8 mouse cellular contexts compared by ENCODE assay signal in genomic region chr10:52022413-52023212, GRCm38 (mm10). TPM values are rescaled to one million over a fixed set of nuclear protein-coding genes. Genes with fewer than 3 reads are reported as not detected.
DNase-seq lines count a peak whose midpoint lies in the region; ATAC-seq and TF ChIP-seq lines count a peak whose summit lies in the region.

Gene Vgll2 (plus strand): TSS chr10:52022502.

- under 1% methylated on average over 57 of the region's 60 CpGs for WGBS in embryonic facial prominence, embryonic 15.5 days
- WGBS in hindbrain, embryonic 11.5 days = under 1% methylated on average over 49 of the region's 60 CpGs
- WGBS in limb, embryonic 12.5 days = under 1% methylated on average over 60 of the region's 60 CpGs

- H3K27me3 ChIP-seq in megakaryocyte, embryonic 14.5 days (replicated peaks) = peaks cover 73% of the 10 kb centered on the region
- H3K27me3 ChIP-seq in embryonic facial prominence, embryonic 15.5 days = peaks cover 76% of the 10 kb centered on the region
- peaks cover 58% of the 10 kb centered on the region for H3K27me3 ChIP-seq in hindbrain, embryonic 11.5 days (ENCODE audit: control insufficient read depth, insufficient read depth, low read length)
- peaks cover 86% of the 10 kb centered on the region for H3K27me3 ChIP-seq in limb, embryonic 12.5 days
- H3K27me3 ChIP-seq in myocyte (ENCODE audit: control insufficient read depth, insufficient read depth, insufficient read length) = no peaks in the 10 kb centered on the region

- H3K27ac ChIP-seq in embryonic facial prominence, embryonic 15.5 days (replicated peaks) = no peak within 1 kb of the TSS
- H3K27ac ChIP-seq in hindbrain, embryonic 11.5 days (ENCODE audit: low read depth, low read length) = no peak within 1 kb of the TSS
- no peak within 1 kb of the TSS for H3K27ac ChIP-seq in limb, embryonic 12.5 days

- H3K4me2 ChIP-seq in embryonic facial prominence, embryonic 15.5 days (replicated peaks) = peak within 1 kb of the TSS; percentile 93
- H3K4me2 ChIP-seq in hindbrain, embryonic 11.5 days (replicated peaks; ENCODE audit: low read depth, low read length) = peak within 1 kb of the TSS; percentile 93
- peak within 1 kb of the TSS; percentile 87 for H3K4me2 ChIP-seq in limb, embryonic 12.5 days
- peak within 1 kb of the TSS; percentile 79 for H3K4me2 ChIP-seq in myocyte (ENCODE audit: low read depth)

- H3K79me2 ChIP-seq in myocyte (ENCODE audit: control insufficient read depth, insufficient read depth) = no peaks in the 10 kb centered on the region

- no peak within 1 kb of the TSS for H3K9ac ChIP-seq in embryonic facial prominence, embryonic 15.5 days
- H3K9ac ChIP-seq in hindbrain, embryonic 11.5 days (ENCODE audit: low read depth, low read length) = 0 out of 2 replicates have a peak within 1 kb of the TSS, but pooled peaks have one; percentile 45
- H3K9ac ChIP-seq in limb, embryonic 12.5 days (replicated peaks) = peak within 1 kb of the TSS; percentile 45

- peak within 1 kb of the TSS; percentile 5 for H3ac ChIP-seq in myocyte (ENCODE audit: control insufficient read depth, insufficient read length)

- peak; percentile 77 for DNase-seq in hindbrain, embryonic 11.5 days (ENCODE audit: low spot score)
- no peak for DNase-seq in thymus, postnatal 10 days (ENCODE audit: low spot score in 2 of 2)
- no peak for DNase-seq in cerebellum, adult 11-12 months

- H3K9me3 ChIP-seq in megakaryocyte, embryonic 14.5 days = peaks cover 11% of the 10 kb centered on the region; the same call in 1 of the 2 replicates
- H3K9me3 ChIP-seq in embryonic facial prominence, embryonic 15.5 days (replicated peaks) = no peaks in the 10 kb centered on the region
- H3K9me3 ChIP-seq in hindbrain, embryonic 11.5 days (ENCODE audit: control insufficient read depth, low read length) = no peaks in the 10 kb centered on the region
- H3K9me3 ChIP-seq in limb, embryonic 12.5 days = no peaks in the 10 kb centered on the region

- peak within 1 kb of the TSS; percentile 77 for H3K4me3 ChIP-seq in megakaryocyte, embryonic 14.5 days (replicated peaks)
- H3K4me3 ChIP-seq in embryonic facial prominence, embryonic 15.5 days (replicated peaks) = peak within 1 kb of the TSS; percentile 50
- H3K4me3 ChIP-seq in hindbrain, embryonic 11.5 days (ENCODE audit: low read depth, low read length) = peak within 1 kb of the TSS; percentile 42
- H3K4me3 ChIP-seq in limb, embryonic 12.5 days (replicated peaks) = peak within 1 kb of the TSS; percentile 51
- H3K4me3 ChIP-seq in myocyte = peak within 1 kb of the TSS; percentile 28

- peaks cover 14% of the 10 kb centered on the region for H3K4me1 ChIP-seq in megakaryocyte, embryonic 14.5 days
- peaks cover 19% of the 10 kb centered on the region for H3K4me1 ChIP-seq in embryonic facial prominence, embryonic 15.5 days
- peaks cover 7% of the 10 kb centered on the region for H3K4me1 ChIP-seq in hindbrain, embryonic 11.5 days (replicated peaks; ENCODE audit: control insufficient read depth, insufficient read depth, low read length)
- H3K4me1 ChIP-seq in limb, embryonic 12.5 days (replicated peaks) = peaks cover 20% of the 10 kb centered on the region

- peak; percentile 43 for TF ChIP-seq POLR2A in myocyte (IDR thresholded peaks at IDR 0.05; ENCODE audit: insufficient read length, low read depth)

- ATAC-seq in megakaryocyte, adult 5-6 weeks (ENCODE audit: poor library complexity, severe bottlenecking) = no peak
- ATAC-seq in embryonic facial prominence, embryonic 15.5 days (ENCODE audit: insufficient number of reproducible peaks, low FRiP score, low TSS enrichment, low read depth) = peak; percentile 79
- ATAC-seq in hindbrain, embryonic 11.5 days (ENCODE audit: low FRiP score) = peak; percentile 83
- peak; percentile 88 for ATAC-seq in limb, embryonic 12.5 days (ENCODE audit: insufficient number of reproducible peaks, insufficient read depth, low FRiP score, low TSS enrichment, low read depth)

- no peaks in the 10 kb centered on the region for H3K36me3 ChIP-seq in megakaryocyte, embryonic 14.5 days (replicated peaks; ENCODE audit: low read length)
- H3K36me3 ChIP-seq in embryonic facial prominence, embryonic 15.5 days = no peaks in the 10 kb centered on the region
- H3K36me3 ChIP-seq in hindbrain, embryonic 11.5 days (ENCODE audit: control insufficient read depth, insufficient read depth, low read length) = no peaks in the 10 kb centered on the region
- no peaks in the 10 kb centered on the region for H3K36me3 ChIP-seq in limb, embryonic 12.5 days
- H3K36me3 ChIP-seq in myocyte (ENCODE audit: control insufficient read depth, insufficient read depth) = no peaks in the 10 kb centered on the region

TF ChIP-seq in myocyte, 11 proteins besides CTCF, POLR2A, EP300 and RAD21:
- TF ChIP-seq USF1 (IDR thresholded peaks at IDR 0.05; ENCODE audit: low read depth) = no peak
- TF ChIP-seq SRF (IDR thresholded peaks at IDR 0.05; ENCODE audit: control insufficient read depth, insufficient read length, low read depth) = no peak
- no peak for TF ChIP-seq POLR2AphosphoS2 (IDR thresholded peaks at IDR 0.05; ENCODE audit: insufficient read length, low read depth)
- TF ChIP-seq CEBPB (IDR thresholded peaks at IDR 0.05; ENCODE audit: insufficient read depth, poor library complexity, severe bottlenecking) = no peak
- TF ChIP-seq TCF12 (IDR thresholded peaks at IDR 0.05; ENCODE audit: insufficient read depth, poor library complexity, severe bottlenecking) = no peak
- no peak for TF ChIP-seq E2F4 (IDR thresholded peaks at IDR 0.05; ENCODE audit: insufficient read depth)
- no peak for TF ChIP-seq MAX (IDR thresholded peaks at IDR 0.05; ENCODE audit: low read depth)
- TF ChIP-seq REST (IDR thresholded peaks at IDR 0.05; ENCODE audit: insufficient read depth, insufficient read length) = no peak
TF ChIP-seq in myocyte: peak in this region for 0.

RNA-seq across cellular contexts. Expression of gene Vgll2, which starts in this region (rescaled TPM):
- not detected in 2 replicates for polyA plus RNA-seq in megakaryocyte, embryonic 14.5 days (2012; ENCODE audit: insufficient read depth, low replicate concordance)
- total RNA-seq in megakaryocyte, adult 5-6 weeks (2015) = not detected in 2 replicates
- total RNA-seq in megakaryocyte, adult 5-6 weeks (2017) = not detected in 2 replicates
- 16.7 and 20.6 TPM in 2 replicates for polyA plus RNA-seq in embryonic facial prominence, embryonic 15.5 days (2015; fragmentation: Nextera tagmentation; extraction: Ambion mirVana)
- 1.2 and 3.4 TPM in 2 replicates for polyA plus RNA-seq in hindbrain, embryonic 11.5 days (2014; fragmentation: Nextera tagmentation; extraction: Ambion mirVana)
- 26.3 and 28.9 TPM in 2 replicates for polyA plus RNA-seq in limb, embryonic 12.5 days (2016; fragmentation: Nextera tagmentation; extraction: Ambion mirVana)
- polyA plus RNA-seq in myocyte (2012; fragmentation: generic; extraction: Trizol) = 23.1 TPM
